Mouse (Mus musculus): ENCODE measurements around the gene Heca.
"Not testable (repeated sequence)": the region's sequence is repeated elsewhere in the genome, so short reads cannot be mapped to it uniquely, and the experiment has no call there.

The Heca gene

GRCm38 (mm10) chr10:17903449-17903848 is 44.4 kb downstream of the Heca start:
- DNase-seq (ENCODE audit: extremely low read depth, insufficient read length, low spot score): no peak

GRCm38 (mm10) chr10:17880724-17881123 is 67.1 kb downstream of the Heca start:
- DNase-seq (ENCODE audit: extremely low read depth, insufficient read length, low spot score): no peak

- no peak for DNase-seq (ENCODE audit: extremely low read depth, insufficient read length, low spot score)
Observed at GRCm38 (mm10) chr10:17880038-17880437, 67.8 kb downstream of the Heca start.

GRCm38 (mm10) chr10:17878002-17878919 is 69.6 kb downstream of the Heca start:
- no peak for DNase-seq (ENCODE audit: extremely low read depth, insufficient read length, low spot score)

GRCm38 (mm10) chr10:17869822-17870662 is 77.8 kb downstream of the Heca start:
- peak; percentile 64 for DNase-seq (ENCODE audit: extremely low read depth, insufficient read length, low spot score)

GRCm38 (mm10) chr10:17860701-17861480 is 87.0 kb downstream of the Heca start:
- peak; percentile 59 for DNase-seq (ENCODE audit: extremely low read depth, insufficient read length, low spot score)

- DNase-seq (ENCODE audit: extremely low read depth, insufficient read length, low spot score): peak; percentile 80
Observed at GRCm38 (mm10) chr10:17857647-17858261, 90.1 kb downstream of the Heca start.

- DNase-seq (ENCODE audit: extremely low read depth, insufficient read length, low spot score): no peak
Observed at GRCm38 (mm10) chr10:17844781-17845537, 102.9 kb downstream of the Heca start.

- no peak for DNase-seq (ENCODE audit: extremely low read depth, insufficient read length, low spot score)
Observed at GRCm38 (mm10) chr10:17842030-17842429, 105.8 kb downstream of the Heca start.

GRCm38 (mm10) chr10:17836275-17836674 is 111.6 kb downstream of the Heca start:
- DNase-seq (ENCODE audit: extremely low read depth, insufficient read length, low spot score): no peak

GRCm38 (mm10) chr10:17835031-17835430 is 112.8 kb downstream of the Heca start:
- no peak for DNase-seq (ENCODE audit: extremely low read depth, insufficient read length, low spot score)

- DNase-seq (ENCODE audit: extremely low read depth, insufficient read length, low spot score): no peak
Observed at GRCm38 (mm10) chr10:17831041-17831440, 116.8 kb downstream of the Heca start.

- DNase-seq (ENCODE audit: extremely low read depth, insufficient read length, low spot score): no peak
Observed at GRCm38 (mm10) chr10:17829205-17829604, 118.7 kb downstream of the Heca start.

GRCm38 (mm10) chr10:17827391-17827790 is 120.5 kb downstream of the Heca start:
- no peak for DNase-seq (ENCODE audit: extremely low read depth, insufficient read length, low spot score)

- not testable (repeated sequence) for DNase-seq (ENCODE audit: extremely low read depth, insufficient read length, low spot score)
Observed at GRCm38 (mm10) chr10:17820422-17820821, 127.4 kb downstream of the Heca start.
